Mouse (Mus musculus) left cerebral cortex, adult 11 months (tissue): ENCODE results near the gene Mus81.

ENCODE experiments used
- DNase-seq: peaks from one replicate; pipeline ENCODE4 v3.0.0; 2022; ENCODE audit warnings: low spot score

Gene Mus81

DNA sequence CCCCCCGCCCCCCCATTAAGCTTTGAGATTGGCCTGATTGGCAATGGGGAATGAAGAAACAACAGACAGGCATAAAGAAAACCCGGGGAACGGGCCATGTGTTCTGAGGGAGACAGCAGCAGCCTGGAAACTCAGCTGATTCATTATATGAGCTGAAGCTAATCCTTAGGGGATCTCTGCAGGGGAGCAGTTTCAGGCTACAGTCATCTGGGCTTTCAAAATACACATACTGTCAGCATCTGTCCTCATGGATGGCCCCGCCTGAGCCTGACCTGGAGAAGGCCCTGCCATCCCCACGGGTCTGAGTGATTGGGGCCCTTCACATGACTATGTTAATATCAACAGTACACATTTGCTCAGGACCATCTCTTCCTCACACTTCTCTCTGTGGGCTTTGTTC lies 16.4 kb downstream of the Mus81 start:
- DNase-seq, result no peak

DNA sequence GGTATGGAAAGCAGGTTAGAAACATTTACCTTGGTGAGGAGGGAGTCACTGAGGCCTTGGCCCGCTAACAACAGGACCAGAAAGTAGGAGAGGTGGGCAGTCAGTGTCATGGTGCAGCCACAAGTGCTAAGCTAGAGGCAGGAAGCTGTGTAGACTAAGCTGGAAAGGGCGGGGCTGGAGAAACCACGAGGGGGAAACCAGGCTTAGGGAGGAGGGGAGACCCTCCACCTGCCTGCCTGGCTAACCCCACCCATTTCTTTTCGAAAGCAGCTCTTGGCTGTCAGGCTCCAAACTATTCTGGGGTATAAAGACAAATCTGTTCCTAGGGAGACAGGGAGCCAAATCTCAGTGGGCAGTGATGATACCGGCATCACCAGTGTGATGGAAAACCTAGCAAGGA lies 19.8 kb downstream of the Mus81 start, which contains the start of gene Ctsw:
Ctsw (minus strand) TSS at position 134 of the 400 bp plus-strand sequence.
- DNase-seq, result no peak

DNA sequence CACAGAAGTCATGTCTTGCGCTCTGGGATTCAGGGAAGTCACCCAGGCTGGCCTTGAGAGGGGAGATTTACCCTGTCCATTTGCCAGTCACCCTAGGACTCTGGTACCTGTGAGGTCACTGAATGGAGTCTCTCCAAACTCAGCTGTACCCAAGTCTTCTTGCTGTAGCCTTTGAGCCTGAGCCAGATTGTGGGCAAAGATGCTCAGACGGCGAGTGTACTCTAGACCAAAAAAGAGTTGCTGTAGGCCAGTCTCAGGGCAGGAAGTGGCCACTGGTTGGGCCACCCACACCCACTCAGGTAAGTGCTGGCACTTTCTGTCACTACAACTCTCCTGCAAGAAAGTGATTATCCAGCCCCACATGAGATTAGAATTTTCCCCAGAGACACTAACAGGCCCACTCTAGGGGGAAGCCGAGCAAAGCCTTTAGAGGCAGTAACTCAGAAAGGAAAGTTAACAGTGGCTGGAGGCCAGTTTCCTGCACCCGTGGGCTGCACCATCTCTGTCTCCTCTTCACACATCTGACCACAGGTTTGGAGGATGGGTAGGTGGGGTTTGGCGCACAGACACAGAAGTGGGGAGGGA lies 21.2 kb downstream of the Mus81 start:
- no peak for DNase-seq

DNA sequence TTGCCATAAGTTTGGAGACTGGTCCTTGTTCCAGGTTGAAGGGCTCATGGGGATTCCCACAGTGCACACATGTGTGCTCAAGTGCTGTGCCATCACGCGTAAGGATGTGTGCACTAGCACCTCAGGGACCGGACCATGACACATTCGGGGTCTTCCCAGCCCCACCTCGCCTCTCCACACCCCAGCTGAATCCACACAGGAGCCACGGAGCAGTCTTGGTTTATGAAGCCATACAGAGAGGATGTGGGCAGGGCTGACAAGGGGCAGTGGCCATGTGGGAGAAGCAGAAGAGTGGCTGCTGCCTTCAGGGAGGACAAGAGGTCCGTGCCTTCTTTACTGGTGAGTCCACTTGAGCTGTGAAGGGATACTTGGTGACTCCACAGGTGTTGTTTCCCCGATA lies 23.2 kb downstream of the Mus81 start:
- DNase-seq, result no peak

DNA sequence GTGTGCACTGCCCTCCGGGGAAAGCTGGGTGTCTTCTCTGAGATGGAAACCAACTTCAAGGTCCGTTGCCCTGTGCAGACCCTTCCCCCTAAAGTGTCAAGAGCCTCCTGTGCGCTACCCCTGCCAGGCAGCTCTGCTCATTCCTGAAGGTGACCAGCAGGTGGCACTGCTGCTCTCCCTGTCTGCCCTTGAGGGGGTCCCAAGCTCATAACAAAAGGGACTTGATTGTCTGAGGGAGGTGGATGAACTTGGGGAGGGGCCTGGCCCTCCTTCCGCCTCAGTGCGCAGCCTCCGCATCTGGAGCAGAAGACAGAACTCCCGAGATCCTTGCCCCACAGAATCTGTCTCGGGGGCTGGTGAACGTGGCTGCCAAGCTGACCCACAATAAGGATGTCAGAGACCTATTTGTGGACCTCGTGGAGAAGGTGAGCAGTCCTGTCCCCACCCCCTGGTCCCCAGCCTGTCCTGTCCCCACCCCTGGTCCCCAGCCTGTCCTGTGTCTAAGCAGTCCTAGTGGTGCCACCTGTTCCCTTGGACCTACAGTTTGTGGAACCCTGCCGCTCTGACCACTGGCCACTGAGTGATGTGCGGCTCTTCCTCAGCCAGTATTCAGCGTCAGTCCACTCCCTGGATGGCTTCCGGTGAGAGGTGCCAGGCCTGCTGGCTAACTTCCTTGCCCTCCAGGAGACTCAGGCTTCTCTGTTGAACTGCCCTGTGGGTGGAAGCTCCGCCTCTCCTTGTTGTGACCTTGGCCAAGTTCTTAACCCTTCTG lies 24.2 kb downstream of the Mus81 start:
- DNase-seq, result no peak

DNA sequence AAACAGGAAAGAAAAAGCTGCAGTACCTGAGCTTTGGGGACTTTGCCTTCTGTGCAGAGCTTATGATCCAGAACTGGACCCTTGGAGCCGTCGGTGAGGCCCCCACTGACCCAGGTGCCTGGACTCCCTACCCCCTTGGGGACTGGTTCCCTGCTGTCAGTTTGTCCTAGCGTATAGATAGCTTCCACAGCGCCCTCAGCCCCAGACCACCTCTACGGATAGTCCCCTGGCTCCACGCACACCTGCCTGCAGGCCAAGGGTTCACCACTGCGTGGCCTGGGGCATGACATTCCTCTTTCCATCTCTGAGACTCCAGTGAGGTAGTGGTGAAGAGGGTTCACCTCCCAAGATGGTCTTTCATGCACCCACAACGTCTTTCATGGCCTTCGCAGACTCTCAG lies 25.0 kb downstream of the Mus81 start:
- DNase-seq, result no peak

DNA sequence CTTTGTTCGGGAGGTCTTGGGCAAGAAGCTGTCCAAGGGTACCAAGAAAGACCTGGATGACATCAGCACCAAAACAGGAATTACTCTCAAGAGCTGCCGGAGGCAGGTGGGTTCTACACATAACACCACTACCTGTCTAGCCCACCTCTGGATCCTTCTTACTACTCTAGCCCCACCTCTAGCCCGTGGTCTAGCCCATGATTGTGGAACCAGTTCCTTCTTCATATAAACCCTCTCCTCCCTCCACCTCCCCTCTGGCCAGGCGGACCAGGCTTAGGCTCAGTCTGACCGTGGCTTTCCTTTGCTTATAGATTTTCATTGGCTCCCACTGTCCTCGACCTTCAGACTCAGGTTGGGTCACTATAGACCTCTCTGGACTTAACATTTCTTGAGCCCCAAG lies 26.8 kb downstream of the Mus81 start:
- no peak for DNase-seq

DNA sequence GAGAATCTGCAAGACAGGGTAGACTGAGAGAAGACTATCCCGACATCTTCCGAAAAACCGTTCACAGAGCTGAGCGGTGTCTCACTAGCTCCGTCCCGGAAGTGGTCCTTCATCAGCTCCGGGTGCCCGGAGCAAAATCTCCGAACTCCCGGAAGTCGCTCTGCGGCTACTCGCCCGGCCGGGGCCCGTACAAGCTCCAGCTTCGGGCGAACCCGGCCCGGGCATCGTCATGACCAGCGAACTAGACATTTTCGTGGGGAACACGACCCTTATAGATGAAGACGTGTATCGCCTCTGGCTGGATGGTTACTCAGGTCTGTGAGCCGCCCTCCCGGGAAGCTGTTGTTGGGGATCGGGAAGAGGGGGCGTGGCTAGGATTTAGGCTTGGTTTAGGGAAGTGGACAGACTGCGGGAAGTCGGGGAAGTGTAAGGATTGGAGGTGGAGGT lies 27.7 kb downstream of the Mus81 start, which contains the start of gene Fibp:
Fibp (plus strand) TSS at position 151 of the 447 bp plus-strand sequence.
- peak; percentile 83 for DNase-seq

DNA sequence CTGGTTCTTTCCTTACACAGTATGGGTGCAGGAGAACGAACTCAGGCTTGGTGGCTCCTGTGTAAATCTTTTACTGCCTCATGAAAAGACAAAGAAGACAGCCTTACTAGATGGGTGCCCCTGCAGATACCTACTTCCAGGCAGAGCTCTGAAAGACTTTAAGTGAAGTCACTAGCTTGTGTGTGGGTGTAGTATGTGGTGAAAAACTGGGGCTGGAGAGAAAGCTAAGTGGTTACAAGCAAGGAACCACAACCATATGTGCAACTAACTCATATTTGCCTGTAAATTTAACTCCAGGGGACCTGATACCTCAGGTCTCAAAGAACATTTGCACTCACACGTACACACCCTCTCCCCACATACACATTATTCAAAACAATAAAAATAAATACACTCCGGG lies 28.3 kb downstream of the Mus81 start:
- DNase-seq, result no peak

DNA sequence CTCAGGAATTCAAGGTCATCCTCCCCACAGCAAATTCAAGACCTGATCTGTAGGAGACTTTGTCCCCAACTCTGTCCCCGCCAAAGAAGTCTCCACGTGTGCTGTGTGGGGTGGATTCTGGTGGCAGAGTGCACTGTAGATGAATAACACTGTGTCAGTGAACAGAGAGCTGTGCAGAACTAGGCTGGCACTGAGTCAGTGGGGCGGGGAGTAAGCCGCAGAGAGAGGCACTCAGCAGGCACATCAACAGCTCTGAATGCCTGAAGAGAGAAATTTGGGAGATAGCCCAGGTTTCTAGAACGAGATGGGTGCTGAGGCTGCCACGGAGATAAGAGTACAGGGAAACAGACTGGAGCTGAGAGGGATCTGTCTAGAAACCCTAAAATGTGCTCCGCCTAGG lies 29.2 kb downstream of the Mus81 start:
- no peak for DNase-seq

DNA sequence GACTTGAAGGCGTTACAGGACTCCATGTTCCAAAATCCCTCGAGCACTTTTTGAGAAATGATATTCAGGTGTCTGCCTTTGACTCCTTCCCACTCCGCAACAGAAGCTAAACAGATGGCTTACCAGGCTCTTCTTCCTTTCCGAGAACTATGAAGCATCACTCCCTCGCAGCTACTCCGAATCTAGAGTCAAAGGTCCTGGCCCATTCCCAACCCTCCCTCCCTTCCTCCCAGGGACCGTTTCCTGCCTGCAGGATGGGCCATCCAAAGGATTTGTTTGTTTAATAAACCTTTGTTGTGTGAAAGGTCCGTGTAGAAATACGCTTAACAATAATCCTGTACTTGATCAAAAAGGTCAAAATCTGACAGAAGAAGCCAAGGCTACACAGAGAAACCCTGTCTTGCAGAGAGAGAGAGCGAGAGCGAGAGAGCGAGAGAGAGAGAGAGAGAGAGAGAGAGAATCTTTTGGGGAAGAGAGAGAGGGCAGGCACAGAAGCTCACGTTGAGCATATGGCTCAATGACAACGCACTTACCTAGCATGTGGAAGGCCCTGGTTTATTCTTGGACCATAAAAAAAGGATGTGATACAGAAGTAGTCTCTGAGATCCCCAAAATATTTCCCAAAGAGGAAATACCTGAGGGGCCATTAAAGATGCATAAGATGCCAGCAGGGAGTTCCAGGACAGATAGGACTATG lies 30.3 kb downstream of the Mus81 start, which contains the start of gene Ccdc85b:
Ccdc85b (minus strand) TSS at position 149 of the 697 bp plus-strand sequence.
- no peak for DNase-seq

DNA sequence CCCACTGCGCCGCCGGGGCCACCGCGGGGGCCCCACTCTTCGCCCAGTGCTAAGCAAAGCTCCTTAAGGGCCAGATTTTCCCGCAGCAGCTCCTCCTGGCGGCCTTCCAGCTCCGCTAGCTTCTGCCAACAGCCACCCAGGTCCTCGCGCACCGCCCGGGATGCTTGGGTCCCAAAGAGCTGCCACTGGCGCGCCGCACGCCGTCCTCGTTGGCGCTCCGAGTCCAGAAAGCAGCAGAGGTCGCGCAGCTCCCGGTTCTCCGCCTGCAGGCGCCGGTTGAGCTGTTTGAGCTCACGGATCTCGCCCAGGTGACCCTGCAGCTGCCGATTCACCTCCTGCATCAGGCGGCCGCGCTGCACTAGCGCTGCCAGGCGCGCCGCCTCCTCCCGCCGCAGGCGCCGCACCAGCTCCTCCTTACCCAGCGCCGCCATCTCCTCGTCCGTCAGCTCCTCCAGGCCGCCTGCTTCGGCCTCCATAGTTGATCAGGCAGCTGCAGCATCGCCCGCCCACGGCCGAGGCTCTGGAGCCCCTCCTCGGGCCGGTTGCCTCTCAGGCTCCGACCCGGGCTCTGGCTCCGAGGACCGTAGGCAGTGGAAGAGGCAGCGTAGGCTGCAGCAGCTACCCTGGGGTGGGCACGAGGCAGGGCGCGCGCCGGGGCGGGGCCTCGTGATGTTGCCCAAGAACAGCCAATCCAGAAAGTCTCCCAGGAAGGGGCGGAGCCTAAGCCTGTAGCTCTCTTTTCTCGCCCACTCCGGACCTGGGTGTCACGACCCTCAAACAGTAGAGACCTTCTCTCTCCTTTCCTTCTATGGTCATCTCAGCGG lies 31.1 kb downstream of the Mus81 start:
- DNase-seq, result peak; percentile 95

DNA sequence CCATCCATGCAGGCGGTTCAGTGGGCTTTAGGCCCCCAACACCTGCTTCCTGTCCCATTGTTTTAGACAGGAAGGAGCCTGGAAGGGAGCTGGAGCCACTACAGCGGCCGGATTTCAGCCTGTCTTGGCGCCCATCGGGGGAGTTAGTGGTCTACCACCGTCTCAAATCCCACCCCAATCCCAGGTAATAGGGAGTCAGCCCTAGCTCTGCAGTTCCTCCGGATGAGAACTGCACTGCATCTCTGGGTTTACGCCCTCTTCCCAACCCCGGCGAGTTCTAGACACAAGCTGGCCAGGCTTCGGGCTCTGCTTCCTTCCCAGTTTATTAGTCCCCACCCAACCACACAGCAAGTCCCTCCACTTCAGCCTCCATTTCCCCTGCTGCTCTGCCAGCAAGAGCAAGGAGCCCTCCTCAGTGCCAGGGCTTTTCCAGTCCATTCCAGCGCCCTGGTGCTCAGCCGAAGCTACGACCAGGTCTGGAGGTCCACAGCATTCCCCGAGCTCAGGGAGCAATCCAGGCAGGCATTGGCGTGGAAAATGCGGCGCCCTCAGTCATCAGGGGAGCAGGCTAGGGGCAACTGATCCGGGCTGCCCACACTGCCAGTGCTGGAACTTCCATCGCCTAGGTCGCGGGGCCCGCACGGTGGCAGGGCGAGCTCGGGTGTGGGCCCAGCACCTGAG lies 31.8 kb downstream of the Mus81 start:
- no peak for DNase-seq

DNA sequence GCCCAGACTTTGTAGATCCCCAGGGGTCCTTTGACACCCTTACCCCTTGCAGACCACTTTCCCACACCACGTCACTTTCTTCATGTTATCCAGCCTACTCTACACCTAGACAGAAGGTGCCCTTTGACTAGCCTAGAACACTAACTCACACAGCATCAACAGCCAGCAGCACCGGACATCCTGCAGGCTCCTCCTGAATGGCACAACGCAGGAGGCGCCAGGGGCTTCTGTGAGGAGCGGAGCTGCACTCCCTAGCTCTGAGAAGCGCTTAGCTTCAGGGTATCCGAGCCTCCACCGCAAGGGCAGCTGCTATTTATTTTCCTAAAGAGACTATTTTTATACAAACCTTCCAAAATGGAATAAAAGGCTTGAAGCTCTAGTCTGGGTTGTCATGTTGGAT lies 32.6 kb downstream of the Mus81 start:
- DNase-seq, result no peak

DNA sequence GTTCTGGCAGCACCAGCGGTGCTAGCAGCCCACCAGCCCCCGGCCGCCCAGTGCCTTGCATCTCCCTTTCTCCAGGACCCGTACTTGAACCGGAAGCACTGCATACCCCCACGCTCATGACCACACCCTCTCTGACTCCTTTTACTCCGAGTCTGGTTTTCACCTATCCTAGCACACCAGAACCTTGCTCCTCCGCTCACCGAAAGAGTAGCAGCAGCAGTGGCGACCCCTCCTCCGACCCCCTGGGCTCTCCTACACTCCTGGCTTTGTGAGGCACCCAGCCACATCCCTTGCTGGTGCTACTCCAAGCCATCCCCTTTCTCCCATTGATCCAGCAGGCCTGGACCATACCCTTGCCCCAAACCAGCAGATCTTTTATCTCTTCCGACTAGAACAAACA lies 33.2 kb downstream of the Mus81 start:
- no peak for DNase-seq

DNA sequence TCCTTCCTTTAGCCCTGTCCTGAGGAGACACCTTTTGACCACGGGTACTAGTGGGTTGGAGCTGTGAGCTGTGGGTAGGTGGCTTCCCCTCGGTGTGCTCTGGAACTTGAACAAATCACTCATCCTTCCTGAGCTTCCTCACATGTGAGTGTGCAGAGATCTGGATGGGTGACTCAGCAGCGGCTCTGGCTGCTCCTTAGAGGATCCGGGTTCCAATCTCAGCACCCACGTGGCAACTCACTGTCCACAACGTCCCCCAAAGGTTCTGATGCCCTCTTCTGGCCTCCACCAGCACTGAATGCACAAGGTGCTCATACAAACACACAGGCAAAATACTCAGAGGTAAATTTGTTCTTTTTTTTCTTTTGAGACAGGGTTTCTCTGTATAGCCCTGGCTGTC lies 36.4 kb downstream of the Mus81 start:
- no peak for DNase-seq

DNA sequence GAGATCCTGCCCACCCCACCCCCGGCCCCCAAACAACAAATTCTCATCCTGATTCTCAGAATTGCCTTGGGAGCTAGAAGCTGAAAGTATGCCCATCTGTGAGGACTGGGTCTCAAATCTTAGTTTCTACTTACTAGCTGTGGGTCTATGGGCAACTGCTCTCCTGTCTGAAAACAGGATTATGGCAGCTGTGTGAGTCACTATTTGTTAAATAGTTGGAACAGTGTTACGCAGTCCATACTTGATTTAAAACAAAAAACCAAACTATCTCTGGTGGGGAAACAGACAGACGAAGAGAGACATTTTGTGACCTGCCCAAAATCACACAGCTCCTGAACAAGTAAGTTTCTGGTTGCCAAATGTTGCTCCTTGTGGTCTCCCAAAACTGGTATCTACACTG lies 38.5 kb downstream of the Mus81 start:
- no peak for DNase-seq

DNA sequence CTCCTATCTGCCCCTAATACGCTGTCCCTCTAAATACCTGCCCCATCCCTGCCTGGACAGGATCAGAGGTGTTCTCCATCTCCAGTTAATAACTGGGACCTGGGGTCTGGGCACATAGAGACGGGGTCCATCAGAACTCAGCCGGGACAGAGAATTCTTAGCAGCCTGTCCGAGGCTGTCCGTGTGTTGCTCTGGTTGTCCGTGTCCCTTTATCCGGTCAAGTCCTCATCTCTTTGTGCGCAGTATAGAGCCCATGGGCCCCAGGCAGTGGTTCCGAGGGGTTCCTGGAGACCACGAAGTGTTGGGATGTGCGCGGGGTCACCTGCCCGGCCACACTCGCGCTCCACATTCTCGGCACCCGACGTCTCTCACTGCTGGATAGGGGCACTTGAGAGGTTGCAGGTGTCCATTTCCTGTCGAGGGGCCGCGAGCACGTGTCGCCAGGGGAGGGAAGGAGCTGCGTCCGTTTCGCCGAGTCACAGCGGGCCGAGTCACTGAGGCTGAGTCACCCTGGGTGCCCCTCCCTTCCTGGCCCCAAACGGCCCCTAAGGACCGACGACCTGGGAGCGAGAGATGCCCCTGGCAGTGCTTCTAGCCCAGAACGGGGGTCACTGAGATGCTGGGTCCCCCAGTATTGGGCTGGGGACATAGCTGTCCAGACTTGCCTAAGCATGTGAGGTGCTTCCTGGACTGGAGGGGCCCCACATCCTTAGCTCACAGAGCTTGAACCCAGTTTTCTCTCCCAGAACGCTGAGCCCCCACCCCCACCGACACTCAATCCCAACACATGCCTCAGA lies 39.6 kb downstream of the Mus81 start:
- no peak for DNase-seq

DNA sequence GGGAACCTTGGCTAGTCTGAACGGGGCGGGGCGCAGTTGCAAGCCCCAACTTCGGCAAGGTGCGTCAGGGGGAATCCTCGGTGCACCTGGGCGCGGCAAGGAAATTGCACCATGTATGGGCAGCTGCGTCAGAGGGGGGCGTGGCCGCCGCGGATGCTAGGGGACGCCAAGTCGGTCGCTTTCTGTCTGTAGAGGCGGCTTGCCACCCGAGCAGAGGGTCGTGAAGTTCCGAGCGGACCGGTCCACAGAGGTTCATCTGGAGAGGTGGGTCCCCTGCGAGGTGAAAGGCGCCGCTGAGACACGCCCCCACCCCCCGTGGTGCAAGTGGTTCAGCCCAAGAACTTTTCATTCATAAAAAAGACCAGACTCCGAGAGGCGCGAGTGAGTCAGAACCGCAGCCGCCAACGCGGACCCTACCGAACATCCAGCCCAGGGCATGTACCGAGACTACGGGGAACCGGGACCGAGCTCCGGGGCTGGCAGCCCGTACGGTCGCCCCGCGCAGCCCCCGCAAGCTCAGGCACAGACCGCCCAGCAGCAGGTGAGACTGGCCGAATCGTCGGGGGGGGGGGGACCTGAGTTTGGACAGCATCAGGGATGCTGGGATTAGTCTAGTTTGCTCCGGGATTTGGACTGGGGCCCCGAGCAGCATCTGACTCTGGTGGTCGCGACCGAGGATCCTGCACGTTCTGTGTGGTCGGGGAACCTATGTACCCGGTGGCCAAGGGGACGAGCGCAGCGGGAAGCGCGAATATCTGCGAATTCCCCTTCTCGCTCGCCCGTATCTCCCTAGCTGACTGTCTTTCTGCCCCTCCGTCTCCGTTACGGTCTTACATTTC lies 40.5 kb downstream of the Mus81 start, which contains the start of gene Fosl1:
Fosl1 (plus strand) TSS at position 33 of the 839 bp plus-strand sequence.
- DNase-seq, result no peak

DNA sequence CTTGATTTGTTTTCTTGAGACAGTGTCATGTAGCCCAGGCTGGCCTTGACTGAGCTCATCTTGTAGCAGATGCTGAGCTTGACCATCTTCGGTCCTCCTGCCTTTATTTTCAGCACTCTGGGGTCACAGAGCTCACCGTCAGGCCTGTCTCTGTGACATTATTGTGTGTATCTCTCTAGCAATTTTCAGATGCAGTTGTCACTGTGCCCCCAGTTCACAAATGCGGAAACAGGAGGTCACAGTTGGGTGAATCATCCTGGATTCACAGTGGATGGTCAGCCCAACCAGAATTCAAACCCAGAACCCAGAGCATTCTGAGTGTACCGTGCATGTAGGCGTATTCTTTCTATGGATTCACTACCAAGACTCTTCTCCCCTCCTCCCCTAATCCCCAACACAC lies 42.5 kb downstream of the Mus81 start:
- DNase-seq, result no peak
